Mouse (Mus musculus) liver, embryonic 14.5 days (tissue): ENCODE data around the gene Ociad1.

Experiments
- CTCF ChIP-seq: IDR thresholded peaks from 2 replicates; pipeline ENCODE4 v1.5.1; 2016; ENCODE audit warnings: antibody characterized with exemption, low read depth, control low read depth
- EP300 ChIP-seq: IDR thresholded peaks from 2 replicates; pipeline ENCODE4 v1.6.1; 2016; ENCODE audit warnings: antibody characterized with exemption, low read depth

GRCm38 (mm10) chr5:73344310-73344709 is 51.7 kb downstream of the Ociad1 start:
- TF ChIP-seq EP300 (no peak), CTCF (no peak)
